Mouse (Mus musculus) limb, embryonic 13.5 days (tissue): Measurements from ENCODE around the gene Aifm2. TPM values are rescaled to one million over a fixed set of nuclear protein-coding genes. Genes with fewer than 3 reads are reported as not detected.
A peak's percentile ranks its signal among the peaks of the same experiment; 100 is the strongest.

ENCODE experiments used
- ATAC-seq: fragments of 200-750 bp; cut with Nextera tagmentation; 2 replicates; pipeline ENCODE4 v1.8.0; 2017; ENCODE audit warnings: low read depth, moderate number of reproducible peaks, moderate TSS enrichment; ENCODE audit not compliant: low FRiP score
- H3K27ac ChIP-seq: fragments of 300-500 bp; sonication (generic); 2 replicates; pipeline ENCODE4 v1.5.1; 2015; ENCODE audit warnings: inconsistent platforms, mild to moderate bottlenecking, moderate library complexity
- H3K27me3 ChIP-seq: fragments of 300-500 bp; sonication (generic); 2 replicates; pipeline ENCODE4 v1.6.1; 2015; ENCODE audit warnings: mild to moderate bottlenecking, inconsistent platforms
- H3K36me3 ChIP-seq: fragments of 300-500 bp; sonication (generic); 2 replicates; pipeline ENCODE4 v1.6.1; 2015; ENCODE audit warnings: inconsistent platforms, mild to moderate bottlenecking, moderate library complexity
- H3K4me1 ChIP-seq: fragments of 300-500 bp; sonication (generic); 2 replicates; pipeline ENCODE4 v1.6.1; 2015; ENCODE audit warnings: inconsistent platforms
- H3K4me2 ChIP-seq: fragments of 300-500 bp; sonication (generic); replicated peaks from 2 replicates; pipeline ENCODE4 v1.6.1; 2015; ENCODE audit warnings: inconsistent platforms, mild to moderate bottlenecking, moderate library complexity
- H3K4me3 ChIP-seq: fragments of 300-500 bp; sonication (generic); 2 replicates; pipeline ENCODE4 v1.5.1; 2015; ENCODE audit warnings: moderate library complexity, mild to moderate bottlenecking, inconsistent platforms
- H3K9ac ChIP-seq: fragments of 300-500 bp; sonication (generic); 2 replicates; pipeline ENCODE4 v1.6.1; 2015; ENCODE audit warnings: mild to moderate bottlenecking, inconsistent platforms
- H3K9me3 ChIP-seq: fragments of 300-500 bp; sonication (generic); 2 replicates; pipeline ENCODE4 v1.6.1; 2016; ENCODE audit warnings: inconsistent platforms
- WGBS: fragments of 180-500 bp; shearing (Covaris S2); methylation state at CpG from one replicate; pipeline ENCODE4 v1.1.7; 2015; 5-methylcytosine and 5-hydroxymethylcytosine counted together
- polyA plus RNA-seq: library from polyadenylated mRNA; unstranded; fragments of >200 nt; fragmentation: Nextera tagmentation; extraction: Ambion mirVana; gene quantifications from 2 replicates; pipeline ENCODE4 v1.2.1, GENCODE M21; 2015

The Aifm2 gene
- polyA plus RNA-seq, 1 experiment from 2014 or later: 15.9 TPM

DNA sequence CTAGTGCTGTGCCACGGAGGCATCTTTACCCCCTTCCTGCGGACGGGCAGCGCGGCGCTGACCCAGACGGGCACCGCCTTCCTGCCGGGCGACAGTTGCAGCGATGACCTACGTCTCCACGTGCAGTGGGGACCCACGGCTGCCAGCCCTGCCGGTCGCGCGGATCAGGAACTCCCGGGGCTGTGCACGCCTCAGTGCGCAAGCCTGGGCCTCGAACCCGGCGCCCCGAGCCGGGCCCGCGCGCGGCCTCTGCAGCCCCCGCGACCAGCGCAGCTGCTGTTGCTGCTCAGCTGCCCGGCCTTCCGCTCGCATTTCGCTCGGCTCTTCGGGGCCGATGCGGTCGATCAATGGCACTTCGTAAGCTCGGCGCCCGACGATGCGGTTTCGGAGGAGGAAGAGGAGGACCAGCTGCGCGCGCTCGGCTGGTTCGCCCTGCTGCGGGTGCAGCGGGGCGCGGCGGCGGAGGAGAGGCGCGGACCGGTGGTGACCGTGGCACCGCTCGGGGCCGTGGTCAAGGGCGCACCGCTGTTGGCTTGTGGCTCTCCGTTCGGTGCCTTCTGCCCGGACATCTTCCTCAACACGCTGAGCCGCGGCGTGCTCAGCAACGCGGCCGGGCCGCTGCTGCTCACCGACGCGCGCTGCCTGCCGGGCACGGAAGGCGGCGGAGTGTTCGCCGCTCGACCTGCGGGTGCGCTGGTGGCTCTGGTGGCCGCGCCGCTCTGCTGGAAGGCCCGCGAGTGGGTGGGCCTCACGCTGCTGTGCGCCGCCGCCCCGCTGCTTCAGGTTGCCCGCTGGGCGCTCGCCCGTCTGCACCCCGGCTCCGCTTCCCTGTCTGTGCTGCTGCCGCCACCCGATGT is 19.1 kb upstream of the Aifm2 start:
- H3K27me3 ChIP-seq: no peaks in the 10 kb centered on the region
- H3K4me2 ChIP-seq: peak overlapping the region; percentile 100
- ATAC-seq: no peak; the same call in 1 of the 2 replicates
- H3K9ac ChIP-seq: peak overlapping the region; percentile 91
- H3K4me3 ChIP-seq: peak overlapping the region; percentile 99
- peaks cover 50% of the 10 kb centered on the region for H3K36me3 ChIP-seq
- H3K27ac ChIP-seq: no peak overlapping the region
- under 1% methylated on average over 108 of the region's 111 CpGs for WGBS
- H3K4me1 ChIP-seq: peaks cover 17% of the 10 kb centered on the region
- H3K9me3 ChIP-seq: no peaks in the 10 kb centered on the region

GRCm38 (mm10) chr10:61696560-61696823 is 18.6 kb upstream of the Aifm2 start:
- H3K27ac ChIP-seq: no peak overlapping the region
- ATAC-seq: no peak
- 10% methylated on average over 19 of the region's 19 CpGs for WGBS

DNA sequence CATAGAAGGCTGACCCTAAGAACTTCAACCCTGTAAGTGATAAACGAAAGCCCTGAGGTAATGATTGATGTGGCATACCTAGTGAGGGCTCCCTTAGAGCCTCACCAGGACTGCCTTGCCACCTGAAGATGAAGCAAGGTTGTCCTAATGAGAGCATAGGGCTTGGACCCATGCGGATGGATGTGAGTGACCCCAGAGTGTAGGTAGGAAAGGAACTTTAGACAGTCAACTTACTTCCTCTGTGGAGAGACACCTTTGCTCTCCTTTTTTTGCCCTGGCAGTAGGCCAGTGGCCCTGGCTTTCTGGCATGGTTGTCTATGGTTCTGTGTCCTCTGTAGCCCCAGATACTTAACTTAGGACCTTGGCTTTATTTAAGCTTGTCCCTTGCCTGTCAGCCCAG is 18.0 kb upstream of the Aifm2 start:
- ATAC-seq: no peak
- Histone ChIP-seq H3K36me3 (peaks cover 48% of the 10 kb centered on the region), H3K4me2 (peak overlapping the region; percentile 100), H3K9me3 (no peaks in the 10 kb centered on the region), H3K4me1 (peaks cover 17% of the 10 kb centered on the region), H3K27ac (no peak overlapping the region), H3K27me3 (no peaks in the 10 kb centered on the region), H3K9ac (peak overlapping the region; percentile 91), H3K4me3 (peak overlapping the region; percentile 99)
- 89% methylated on average over 2 of the region's 2 CpGs for WGBS

More at GRCm38 (mm10) chr10:61696560-61696823, 18.6 kb upstream of the Aifm2 start:
- Histone ChIP-seq H3K4me2 (peak overlapping the region; percentile 100), H3K27me3 (no peaks in the 10 kb centered on the region), H3K9ac (peak overlapping the region; percentile 91), H3K4me3 (peak overlapping the region; percentile 99), H3K4me1 (peaks cover 17% of the 10 kb centered on the region), H3K9me3 (no peaks in the 10 kb centered on the region), H3K36me3 (peaks cover 48% of the 10 kb centered on the region)

- no peaks in the 10 kb centered on the region for H3K9me3 ChIP-seq
- no peak for ATAC-seq
- H3K9ac ChIP-seq: no peak overlapping the region
- no peak overlapping the region for H3K27ac ChIP-seq
- H3K36me3 ChIP-seq: peaks cover 35% of the 10 kb centered on the region
- no peaks in the 10 kb centered on the region for H3K27me3 ChIP-seq
- no peaks in the 10 kb centered on the region for H3K4me1 ChIP-seq
- no peak overlapping the region for H3K4me2 ChIP-seq
- 79% methylated on average over 4 of the region's 4 CpGs for WGBS
- no peak overlapping the region for H3K4me3 ChIP-seq
These were observed 10.4 kb upstream of the Aifm2 start for GRCm38 (mm10) chr10:61704663-61705062.

DNA sequence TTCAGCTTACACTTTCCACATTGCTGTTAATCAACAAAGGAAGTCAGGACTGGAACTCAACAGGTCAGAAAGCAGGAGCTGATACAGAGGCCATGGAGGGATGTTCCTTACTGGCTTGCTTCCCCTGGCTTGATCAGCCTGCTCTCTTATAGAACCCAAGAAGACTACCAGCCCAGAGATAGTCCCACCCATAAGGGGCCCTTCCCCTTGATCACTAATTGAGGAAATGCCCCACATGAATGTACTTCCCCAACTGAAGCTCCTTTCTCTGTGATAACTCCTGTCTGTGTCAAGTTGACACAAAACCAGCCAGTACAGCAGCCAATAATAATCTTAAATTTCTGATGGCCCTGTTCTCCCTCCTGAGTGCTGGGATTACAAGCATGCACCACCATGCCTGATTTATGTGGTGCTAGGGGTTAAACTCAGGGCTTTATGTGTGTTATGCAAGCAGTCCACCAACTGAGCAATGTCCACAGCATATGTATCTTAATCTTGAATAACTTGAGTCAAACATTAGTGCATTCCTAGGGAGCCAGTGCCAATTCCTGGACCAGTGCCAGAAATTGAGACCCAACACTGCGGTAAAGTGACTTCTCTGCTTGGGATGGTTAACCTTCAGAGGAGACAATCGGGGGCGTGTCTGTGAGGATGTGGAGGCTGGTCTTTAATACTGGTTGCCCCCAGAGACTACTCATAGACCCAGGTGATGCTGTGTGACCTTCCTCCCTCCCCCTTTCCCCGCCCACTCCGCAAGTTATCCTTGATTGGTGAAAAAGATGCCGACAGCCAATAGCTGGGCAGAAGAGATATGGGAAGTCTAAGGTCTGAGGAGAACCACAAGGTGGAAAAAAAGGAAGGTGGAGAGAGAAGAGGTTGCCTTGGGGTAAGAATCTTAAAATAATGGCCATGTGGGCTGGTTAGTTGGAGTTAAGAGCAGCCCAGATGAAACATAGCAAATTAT is 8.4 kb upstream of the Aifm2 start:
- Histone ChIP-seq H3K27me3 (no peaks in the 10 kb centered on the region), H3K36me3 (peaks cover 27% of the 10 kb centered on the region), H3K4me2 (no peak overlapping the region), H3K9me3 (no peaks in the 10 kb centered on the region), H3K4me3 (no peak overlapping the region), H3K27ac (no peak overlapping the region), H3K9ac (no peak overlapping the region), H3K4me1 (no peaks in the 10 kb centered on the region)
- 72% methylated on average over 6 of the region's 6 CpGs for WGBS
- no peak for ATAC-seq

GRCm38 (mm10) chr10:61713601-61714000 is 1.5 kb upstream of the Aifm2 start:
- Histone ChIP-seq H3K4me3 (no peak overlapping the region), H3K27ac (no peak overlapping the region), H3K4me2 (no peak overlapping the region), H3K9me3 (no peaks in the 10 kb centered on the region), H3K9ac (no peak overlapping the region), H3K4me1 (peaks cover 15% of the 10 kb centered on the region), H3K36me3 (no peaks in the 10 kb centered on the region), H3K27me3 (no peaks in the 10 kb centered on the region)
- WGBS: 66% methylated on average over 3 of the region's 3 CpGs
- ATAC-seq: no peak

DNA sequence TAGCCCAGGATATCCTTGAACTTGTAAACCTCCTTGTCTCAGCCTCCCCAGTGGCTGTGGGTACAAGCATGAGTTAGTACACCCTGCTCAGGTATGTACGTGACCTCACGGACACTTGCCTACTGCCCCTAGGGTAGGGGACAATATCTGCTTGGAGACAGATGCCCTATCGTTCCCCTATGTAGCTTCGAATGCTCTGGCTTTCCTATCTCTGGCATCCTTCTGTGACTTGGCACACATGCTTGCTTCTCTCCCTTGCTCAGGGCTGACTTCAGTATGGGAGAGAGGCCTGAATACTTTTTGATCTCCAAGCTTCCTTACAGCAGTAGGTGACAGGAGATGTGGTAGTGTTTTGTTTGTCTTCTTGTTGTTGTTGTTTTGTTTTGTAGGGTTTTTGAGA is 917 bp upstream of the Aifm2 start:
- Histone ChIP-seq H3K4me3 (no peak overlapping the region), H3K9me3 (no peaks in the 10 kb centered on the region), H3K27me3 (no peaks in the 10 kb centered on the region), H3K27ac (no peak overlapping the region), H3K36me3 (no peaks in the 10 kb centered on the region), H3K4me2 (no peak overlapping the region), H3K9ac (no peak overlapping the region), H3K4me1 (peaks cover 15% of the 10 kb centered on the region)
- no peak for ATAC-seq
- 93% methylated on average over 4 of the region's 4 CpGs for WGBS

DNA sequence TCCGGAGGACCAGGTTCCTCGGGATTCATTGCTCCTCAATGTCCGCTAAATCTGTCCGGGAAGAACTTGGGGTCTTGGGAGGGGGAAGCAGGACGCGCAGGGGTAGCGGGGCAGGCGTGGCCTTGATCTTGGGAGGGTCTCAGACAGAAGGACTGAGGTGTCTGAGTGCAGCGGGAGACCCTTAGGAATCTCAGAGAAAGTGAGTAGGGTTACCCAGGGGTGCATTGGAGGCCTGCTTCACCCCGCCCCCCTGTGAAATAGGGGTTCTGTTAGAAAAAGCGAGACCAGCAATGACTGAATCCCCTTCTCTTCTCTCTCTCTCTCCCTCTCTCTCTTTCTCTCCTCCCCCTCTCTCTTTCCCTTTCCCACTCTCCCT is 387 bp downstream of the Aifm2 start:
- ATAC-seq: peak; percentile 73
- peaks cover 15% of the 10 kb centered on the region for H3K4me1 ChIP-seq
- H3K4me2 ChIP-seq: peak overlapping the region; percentile 88
- H3K27ac ChIP-seq: no peak overlapping the region
- WGBS: 4% methylated on average over 11 of the region's 11 CpGs
- no peaks in the 10 kb centered on the region for H3K27me3 ChIP-seq
- peak overlapping the region; percentile 64 for H3K4me3 ChIP-seq
- H3K9me3 ChIP-seq: no peaks in the 10 kb centered on the region
- peak overlapping the region; percentile 67 for H3K9ac ChIP-seq
- no peaks in the 10 kb centered on the region for H3K36me3 ChIP-seq

GRCm38 (mm10) chr10:61715996-61716864 is 1.2 kb downstream of the Aifm2 start:
- Histone ChIP-seq H3K4me1 (peaks cover 15% of the 10 kb centered on the region), H3K36me3 (no peaks in the 10 kb centered on the region), H3K9ac (0 out of 2 replicates have a peak overlapping the region, but pooled peaks have one; percentile 67), H3K27me3 (no peaks in the 10 kb centered on the region), H3K4me2 (peak overlapping the region; percentile 88), H3K27ac (no peak overlapping the region), H3K4me3 (peak overlapping the region; percentile 64), H3K9me3 (no peaks in the 10 kb centered on the region)
- no peak for ATAC-seq
- WGBS: 73% methylated on average over 7 of the region's 7 CpGs

GRCm38 (mm10) chr10:61717406-61718296 is 2.6 kb downstream of the Aifm2 start:
- peaks cover 15% of the 10 kb centered on the region for H3K4me1 ChIP-seq
- no peaks in the 10 kb centered on the region for H3K36me3 ChIP-seq
- no peak overlapping the region for H3K4me2 ChIP-seq
- no peaks in the 10 kb centered on the region for H3K27me3 ChIP-seq
- WGBS: 88% methylated on average over 12 of the region's 12 CpGs
- H3K9ac ChIP-seq: no peak overlapping the region
- H3K4me3 ChIP-seq: no peak overlapping the region
- ATAC-seq: no peak
- H3K27ac ChIP-seq: no peak overlapping the region
- H3K9me3 ChIP-seq: no peaks in the 10 kb centered on the region

GRCm38 (mm10) chr10:61720331-61720730 is 5.3 kb downstream of the Aifm2 start:
- Histone ChIP-seq H3K4me3 (no peak overlapping the region), H3K27ac (no peak overlapping the region), H3K36me3 (no peaks in the 10 kb centered on the region), H3K4me2 (no peak overlapping the region), H3K9ac (no peak overlapping the region), H3K9me3 (no peaks in the 10 kb centered on the region), H3K27me3 (no peaks in the 10 kb centered on the region), H3K4me1 (peaks cover 11% of the 10 kb centered on the region)
- no peak for ATAC-seq
- 92% methylated on average over 7 of the region's 7 CpGs for WGBS
